Mouse (Mus musculus): Measurements from ENCODE around the gene Sec22b. TPM values are rescaled to one million over a fixed set of nuclear protein-coding genes. Genes with fewer than 3 reads are reported as not detected.

Gene Sec22b
- polyA plus RNA-seq, 1 experiment from 2014 or later = 122 TPM

Other genes with a start within 250 kb of the Sec22b start
- gene Prkab2, start 243.0 kb upstream of the Sec22b start, polyA plus RNA-seq (2016; fragmentation: Nextera tagmentation; extraction: Ambion mirVana) = 7.2 and 7.3 TPM in 2 replicates
- gene Gm17651, start 226.5 kb upstream of the Sec22b start, polyA plus RNA-seq (2016; fragmentation: Nextera tagmentation; extraction: Ambion mirVana) = not detected in 2 replicates
- 27.0 and 28.2 TPM in 2 replicates for gene Pde4dip, start 12.5 kb upstream of the Sec22b start, polyA plus RNA-seq (2016; fragmentation: Nextera tagmentation; extraction: Ambion mirVana)
- 22.0 and 23.2 TPM in 2 replicates for gene Notch2, start 112.3 kb downstream of the Sec22b start, polyA plus RNA-seq (2016; fragmentation: Nextera tagmentation; extraction: Ambion mirVana)